Mouse (Mus musculus): ENCODE data around the gene 0610040J01Rik.

DNA sequence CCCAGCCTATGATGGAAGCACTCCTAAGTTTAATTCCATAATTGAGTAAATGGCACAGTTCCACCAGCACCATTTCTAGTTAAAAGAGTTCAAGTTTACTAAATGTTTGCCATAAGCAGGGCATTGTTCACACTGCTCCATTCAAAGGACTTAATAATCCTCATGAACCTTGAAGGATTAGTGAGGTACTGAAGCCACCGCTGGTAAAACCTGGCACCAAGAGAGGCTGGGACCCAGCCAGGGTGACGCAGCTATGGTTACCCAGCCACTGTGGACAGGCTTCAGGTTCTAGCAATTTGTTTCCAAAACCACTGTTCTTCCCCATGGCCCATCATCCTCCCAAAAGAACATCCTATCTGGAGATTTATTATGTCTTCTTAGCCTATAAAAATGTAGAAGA lies 39.2 kb upstream of the 0610040J01Rik start:
- TF ChIP-seq CTCF (IDR thresholded peaks at IDR 0.05; ENCODE audit: borderline replicate concordance, insufficient read depth, low read depth, low read length) (no peak), POLR2A (IDR thresholded peaks at IDR 0.05; ENCODE audit: borderline replicate concordance, insufficient read depth, low read length) (no peak)
